Mouse (Mus musculus) cerebellum, postnatal 14 days (tissue): Measurements from ENCODE around the gene Twsg1.
"Not testable (repeated sequence)": the region's sequence is repeated elsewhere in the genome, so short reads cannot be mapped to it uniquely, and the experiment has no call there.

ENCODE experiments used
- DNase-seq, 2 experiments: peaks; one replicate each; pipeline ENCODE4 v3.0.0; 2021; ENCODE audit warnings: mixed read lengths in 2 of 2

Twsg1 gene

GRCm38 (mm10) chr17:65950622-65951404, at the start of gene Twsg1:
Gene Twsg1, minus strand, starts transcription at chr17:65951226.
- DNase-seq: peak; percentile 97 to 98

- no peak for DNase-seq
These were observed 37.3 kb upstream of the Twsg1 start for GRCm38 (mm10) chr17:65988151-65988820.

GRCm38 (mm10) chr17:65976720-65977119, 25.7 kb upstream of the Twsg1 start:
- DNase-seq: not testable (repeated sequence)

GRCm38 (mm10) chr17:65967751-65968150, 16.7 kb upstream of the Twsg1 start:
- DNase-seq: no peak

GRCm38 (mm10) chr17:65962263-65962662, 11.2 kb upstream of the Twsg1 start:
- DNase-seq: no peak

DNA sequence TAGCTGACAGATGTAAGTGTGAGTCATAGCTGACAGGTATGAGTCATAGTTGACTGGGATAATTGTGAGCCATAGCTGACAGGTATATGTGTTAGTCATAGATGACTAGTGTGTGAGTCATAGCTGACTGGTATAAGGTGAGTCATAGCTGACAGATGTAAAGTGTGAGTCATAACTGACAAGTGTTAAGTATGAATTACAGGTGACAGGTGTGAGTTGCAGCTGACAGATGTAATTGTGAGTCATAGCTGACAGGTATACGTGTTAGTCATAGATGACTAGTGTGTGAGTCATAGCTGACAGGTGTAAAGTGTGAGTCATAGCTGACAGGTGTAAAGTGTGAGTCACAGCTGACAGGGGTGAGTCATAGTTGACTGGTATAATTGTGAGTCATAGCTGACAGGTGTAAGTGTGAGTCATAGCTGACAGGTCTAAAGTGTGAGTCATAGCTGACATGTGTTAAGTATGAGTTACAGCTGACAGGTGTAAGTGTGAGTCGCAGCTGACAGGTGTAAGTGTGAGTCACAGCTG, 10.6 kb upstream of the Twsg1 start:
- DNase-seq: no peak

GRCm38 (mm10) chr17:65959011-65959410, 8.0 kb upstream of the Twsg1 start:
- DNase-seq: no peak

- DNase-seq: peak in 1 of 2 experiments; percentile 42
These were observed 7.3 kb upstream of the Twsg1 start for GRCm38 (mm10) chr17:65958366-65958765.

GRCm38 (mm10) chr17:65957782-65958325, 6.8 kb upstream of the Twsg1 start:
- peak; percentile 54 to 64 for DNase-seq

- DNase-seq: peak; percentile 69 to 75
These were observed 6.2 kb upstream of the Twsg1 start for GRCm38 (mm10) chr17:65956993-65957781.

- no peak for DNase-seq
These were observed 5.1 kb upstream of the Twsg1 start for GRCm38 (mm10) chr17:65956140-65956539.

- DNase-seq: no peak
These were observed 2.9 kb upstream of the Twsg1 start for GRCm38 (mm10) chr17:65953959-65954358.

GRCm38 (mm10) chr17:65952083-65952482, 1.1 kb upstream of the Twsg1 start:
- peak; percentile 39 to 53 for DNase-seq

GRCm38 (mm10) chr17:65950183-65950582, 843 bp downstream of the Twsg1 start:
- peak; percentile 39 to 65 for DNase-seq

DNA sequence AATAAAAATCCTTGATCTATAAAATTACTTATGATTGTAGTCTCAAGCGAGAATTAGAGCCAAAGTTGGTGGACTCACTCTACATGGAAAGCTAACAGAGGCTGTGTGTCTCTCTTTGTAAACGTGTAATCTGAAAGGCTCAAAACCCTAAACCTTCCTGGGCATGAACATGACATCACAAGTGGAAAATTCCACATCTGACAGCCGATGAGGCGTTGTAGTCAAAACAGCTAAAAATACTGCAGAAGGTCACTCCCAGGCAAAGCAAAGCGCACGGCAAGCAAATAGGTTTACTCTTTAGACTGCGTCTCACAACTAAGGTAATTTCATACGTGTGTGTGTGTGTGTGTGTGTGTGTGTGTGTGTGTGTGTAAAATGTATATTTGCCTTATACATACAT, 3.7 kb downstream of the Twsg1 start:
- no peak for DNase-seq

DNA sequence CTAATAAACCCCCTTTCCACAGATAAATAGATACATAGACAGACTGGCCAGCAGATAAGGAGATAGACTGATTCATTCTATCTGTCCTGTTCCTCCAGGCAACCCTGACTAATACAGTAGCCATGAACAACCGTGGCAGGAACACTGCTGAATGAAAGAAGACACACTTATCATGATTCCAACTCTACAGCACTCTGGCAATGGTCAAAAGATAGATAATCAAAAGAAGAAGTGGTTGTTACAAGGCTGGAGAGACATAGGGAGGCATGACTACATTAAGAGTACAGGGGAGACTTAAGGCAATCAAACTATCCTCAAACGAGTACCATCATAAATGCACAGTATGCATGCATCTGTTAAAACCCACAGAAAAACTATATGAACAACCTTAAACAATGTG, 5.6 kb downstream of the Twsg1 start:
- DNase-seq: no peak

- DNase-seq: no peak
These were observed 8.6 kb downstream of the Twsg1 start for GRCm38 (mm10) chr17:65942394-65942793.

- DNase-seq: no peak
These were observed 9.8 kb downstream of the Twsg1 start for GRCm38 (mm10) chr17:65941275-65941674.

DNA sequence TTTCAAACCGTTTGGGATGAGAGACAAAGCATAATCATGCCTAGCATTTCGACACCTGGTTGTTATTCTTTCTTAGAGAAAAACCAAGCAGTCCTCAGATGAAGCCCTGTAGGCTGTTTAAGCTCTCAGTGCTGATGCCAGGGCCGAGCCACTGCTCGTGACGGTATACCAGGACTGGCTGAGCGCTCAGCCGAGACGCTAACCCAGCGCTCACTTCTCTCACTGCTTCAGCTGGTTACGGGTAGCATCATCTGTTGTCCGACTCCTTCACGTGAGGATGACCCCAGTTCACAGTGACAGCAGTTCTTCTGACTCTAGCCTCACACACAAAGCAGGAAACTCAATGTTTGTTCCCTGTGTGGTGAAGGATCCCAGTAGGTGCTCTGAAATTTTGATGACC, 10.8 kb downstream of the Twsg1 start:
- no peak for DNase-seq

DNA sequence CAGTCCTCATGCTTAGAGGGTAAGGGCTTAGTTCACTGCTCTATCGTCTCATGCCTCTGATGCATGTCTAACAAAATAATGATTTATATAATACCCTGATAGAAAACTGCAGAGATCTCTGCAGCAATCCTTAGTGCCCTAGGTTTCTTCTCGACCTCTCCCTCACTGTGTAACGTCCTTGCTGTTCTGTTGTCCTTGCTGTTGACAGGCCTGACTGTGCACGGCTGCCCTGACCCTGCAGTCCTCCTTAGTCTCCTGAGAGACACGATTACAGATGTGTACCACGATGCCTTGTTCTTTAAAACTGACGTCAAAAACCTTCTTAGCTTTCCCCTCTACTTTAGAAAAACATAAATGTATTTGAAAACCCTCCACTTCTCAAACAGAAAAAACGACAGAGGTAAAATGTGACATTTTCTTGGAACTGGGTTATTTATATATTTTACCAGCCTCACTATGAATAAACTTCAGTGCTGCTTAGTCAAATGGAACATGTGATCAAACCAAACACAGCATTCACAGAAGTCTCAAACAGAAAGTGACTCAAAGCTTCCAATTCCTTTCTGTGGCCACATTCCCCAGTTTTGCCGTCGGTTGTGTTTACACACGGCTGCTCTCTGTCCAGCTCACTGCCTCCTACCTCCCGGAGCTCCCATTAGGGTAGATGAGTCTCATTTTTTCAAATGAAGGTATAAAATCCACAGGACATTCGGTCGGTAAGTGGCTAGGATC, 11.4 kb downstream of the Twsg1 start:
- DNase-seq: no peak

- no peak for DNase-seq
These were observed 13.4 kb downstream of the Twsg1 start for GRCm38 (mm10) chr17:65937671-65938070.

GRCm38 (mm10) chr17:65933741-65934140, 17.3 kb downstream of the Twsg1 start:
- no peak for DNase-seq
